Mouse (Mus musculus) brain, embryonic 14.5 days (tissue): ENCODE results near the gene Gm21969. TPM values are rescaled to one million over a fixed set of nuclear protein-coding genes. Genes with fewer than 3 reads are reported as not detected.

Source experiments
- DNase-seq: peaks from one replicate; pipeline ENCODE4 v3.0.0-alpha.2; 2011; ENCODE audit warnings: low read depth
- CTCF ChIP-seq: fragments of 200-500 bp; IDR thresholded peaks from 2 replicates; pipeline ENCODE4 v1.5.1; 2012; ENCODE audit warnings: inconsistent platforms, mild to moderate bottlenecking, moderate library complexity, borderline replicate concordance; ENCODE audit not compliant: insufficient read depth, insufficient read length; ENCODE audit errors: extremely low read depth
- POLR2A ChIP-seq: fragments of 200-500 bp; IDR thresholded peaks from 2 replicates; pipeline ENCODE4 v1.6.1; 2012; ENCODE audit warnings: mild to moderate bottlenecking, inconsistent platforms, borderline replicate concordance; ENCODE audit not compliant: poor library complexity, insufficient read depth, insufficient read length, severe bottlenecking; ENCODE audit errors: extremely low read depth
- polyA plus RNA-seq: library from polyadenylated mRNA; depleted of rRNA; stranded (reverse); fragments of >200 nt; gene quantifications from 2 replicates; pipeline ENCODE4 v1.2.3, GENCODE M21; 2012

Gm21969 gene
- polyA plus RNA-seq, 1 experiment, result not detected

DNA sequence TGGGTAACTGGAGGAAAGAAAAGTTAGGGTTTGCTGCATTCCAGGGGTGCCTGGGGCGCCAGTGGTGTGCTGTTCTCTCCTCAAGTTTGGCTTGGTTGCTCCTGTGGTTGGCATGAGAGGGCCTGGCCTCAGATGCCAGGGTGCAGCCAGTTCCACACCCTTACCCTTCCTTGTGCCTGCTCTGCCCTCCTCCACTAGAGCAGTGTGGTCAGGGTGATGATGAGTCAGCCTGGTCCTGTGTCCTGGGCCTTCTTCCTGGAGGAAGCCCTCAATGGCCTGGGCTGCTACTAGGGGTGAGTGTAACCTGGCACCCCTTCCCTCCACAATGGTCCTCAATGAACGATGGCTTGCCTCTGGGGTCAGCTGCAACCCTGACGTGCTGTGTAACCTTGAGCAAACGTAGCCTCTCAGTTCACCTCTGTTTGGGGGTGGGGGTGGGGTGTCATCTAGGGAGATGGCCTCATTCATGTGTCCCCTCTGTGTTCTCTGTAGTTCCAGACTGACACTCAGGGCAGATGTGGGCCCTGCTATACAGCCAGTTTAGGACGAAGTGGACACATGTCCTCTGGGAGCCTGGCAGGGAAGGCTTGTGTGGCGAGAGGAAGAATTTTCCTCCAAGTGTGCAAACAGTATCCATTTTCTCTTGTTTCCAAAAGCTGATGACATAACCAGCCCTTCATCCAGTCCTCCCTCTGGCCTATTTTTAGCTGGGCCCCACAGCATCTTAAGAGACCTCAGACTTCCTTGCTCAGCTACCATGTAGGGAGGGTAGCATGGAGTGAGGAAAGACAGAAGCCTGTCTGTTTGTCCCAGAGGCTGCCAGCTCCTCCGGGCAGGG is 1.2 kb upstream of the Gm21969 start:
- TF ChIP-seq POLR2A (no peak), CTCF (no peak)
- DNase-seq, result no peak

DNA sequence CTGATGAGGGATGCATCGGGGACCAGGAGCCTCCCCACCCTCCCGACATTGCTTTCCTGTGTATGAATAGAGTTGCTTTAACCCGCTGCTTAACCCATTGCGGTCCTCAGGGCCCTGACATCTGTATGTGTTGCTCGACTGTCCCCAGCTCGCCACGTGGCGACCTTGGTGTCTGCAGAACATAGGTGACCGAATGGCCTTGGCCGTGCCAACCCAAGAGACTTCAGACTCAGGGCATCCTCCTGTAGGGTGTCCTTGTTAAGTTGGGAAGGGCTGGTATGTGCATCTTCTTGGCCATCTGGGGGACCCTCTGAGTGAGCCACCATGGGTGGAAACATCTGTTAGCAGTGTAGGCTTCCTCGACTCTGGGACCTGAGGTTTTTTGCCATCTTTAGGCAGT is 2.2 kb downstream of the Gm21969 start:
- DNase-seq, result no peak
- TF ChIP-seq POLR2A, result no peak
- TF ChIP-seq CTCF, result no peak

DNA sequence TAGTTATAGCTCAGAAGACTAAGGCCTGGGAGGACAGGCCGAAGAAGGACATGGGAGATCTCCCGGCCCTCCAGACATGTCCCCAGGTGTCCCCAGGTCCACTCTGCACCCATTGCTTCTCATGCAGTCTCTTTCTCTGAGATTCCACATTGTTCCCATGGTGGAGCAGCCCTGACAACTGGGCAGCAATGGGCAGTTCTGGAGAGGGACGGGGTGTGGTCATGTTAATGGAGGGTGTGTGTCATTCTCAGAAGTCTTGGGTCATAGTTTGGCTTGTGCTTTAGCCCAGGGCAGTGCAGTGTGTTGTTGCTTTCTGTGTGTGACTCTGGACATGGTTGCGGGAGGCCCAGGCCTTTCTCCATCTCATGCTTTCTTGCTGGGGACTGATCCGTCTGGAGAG is 3.7 kb downstream of the Gm21969 start:
- no peak for DNase-seq
- no peak for TF ChIP-seq CTCF
- no peak for TF ChIP-seq POLR2A

DNA sequence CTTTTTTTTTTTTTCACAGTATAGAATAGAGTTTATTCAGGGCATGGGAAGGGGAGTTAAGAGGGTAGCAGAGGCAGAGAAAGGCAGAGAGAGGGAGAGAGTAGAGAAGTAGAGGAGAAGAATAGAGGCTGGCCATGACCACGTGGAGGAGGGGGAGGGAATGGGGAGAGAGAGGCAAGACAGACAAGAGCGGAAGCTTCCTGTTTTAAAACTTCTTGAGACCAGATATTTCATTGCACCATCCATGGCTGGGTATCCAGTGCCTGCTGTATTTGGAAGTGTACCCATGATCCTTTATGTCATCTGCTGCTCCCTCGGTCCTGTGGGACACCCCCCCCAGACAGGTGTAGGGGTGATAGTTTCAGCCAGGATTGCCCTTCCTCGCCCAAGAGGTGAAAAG is 6.0 kb downstream of the Gm21969 start:
- DNase-seq, result no peak
- TF ChIP-seq POLR2A (no peak), CTCF (no peak)

DNA sequence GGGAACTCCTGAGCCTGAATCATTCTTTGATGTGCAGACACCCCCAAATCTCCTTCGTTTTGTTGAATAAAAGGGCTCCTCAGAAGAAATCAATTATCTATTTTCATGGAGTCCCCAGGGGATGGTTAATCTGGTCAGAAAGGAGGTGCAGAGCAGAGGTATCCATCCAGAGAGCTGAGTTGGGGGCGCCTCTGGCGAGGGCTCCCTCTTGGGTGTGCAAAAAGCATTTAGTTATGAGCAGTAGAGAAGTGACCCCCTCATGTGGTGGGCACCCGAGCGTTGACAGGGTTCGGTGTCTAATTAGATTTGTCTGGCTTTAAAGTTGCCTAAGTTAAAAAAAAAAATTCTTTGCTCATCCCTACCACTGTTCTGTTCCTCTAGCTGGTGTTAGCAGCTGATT is 8.0 kb downstream of the Gm21969 start:
- TF ChIP-seq POLR2A, result no peak
- TF ChIP-seq CTCF, result no peak
- no peak for DNase-seq

DNA sequence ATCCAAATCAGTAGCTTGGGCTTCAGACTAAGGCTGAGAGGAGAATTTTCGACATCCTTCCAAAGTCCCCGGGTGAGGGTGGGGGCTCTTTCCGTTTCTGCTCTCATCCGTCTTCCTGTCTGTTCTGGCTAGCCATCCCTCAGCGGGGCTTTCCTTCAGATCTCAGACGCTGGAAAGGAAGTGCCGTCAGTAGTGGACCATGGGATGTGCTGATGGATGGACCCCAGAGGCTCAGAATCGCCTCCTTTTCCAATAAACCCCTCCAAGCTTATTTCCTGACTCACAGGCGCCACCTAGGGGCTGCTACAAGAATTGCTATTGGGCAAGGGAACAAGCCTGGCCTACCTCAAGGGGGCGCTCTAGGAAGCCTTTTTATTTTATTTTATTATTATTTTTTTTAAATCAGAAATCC is 8.6 kb downstream of the Gm21969 start:
- DNase-seq, result peak; percentile 90
- peak; percentile 97 for TF ChIP-seq CTCF
- no peak for TF ChIP-seq POLR2A

DNA sequence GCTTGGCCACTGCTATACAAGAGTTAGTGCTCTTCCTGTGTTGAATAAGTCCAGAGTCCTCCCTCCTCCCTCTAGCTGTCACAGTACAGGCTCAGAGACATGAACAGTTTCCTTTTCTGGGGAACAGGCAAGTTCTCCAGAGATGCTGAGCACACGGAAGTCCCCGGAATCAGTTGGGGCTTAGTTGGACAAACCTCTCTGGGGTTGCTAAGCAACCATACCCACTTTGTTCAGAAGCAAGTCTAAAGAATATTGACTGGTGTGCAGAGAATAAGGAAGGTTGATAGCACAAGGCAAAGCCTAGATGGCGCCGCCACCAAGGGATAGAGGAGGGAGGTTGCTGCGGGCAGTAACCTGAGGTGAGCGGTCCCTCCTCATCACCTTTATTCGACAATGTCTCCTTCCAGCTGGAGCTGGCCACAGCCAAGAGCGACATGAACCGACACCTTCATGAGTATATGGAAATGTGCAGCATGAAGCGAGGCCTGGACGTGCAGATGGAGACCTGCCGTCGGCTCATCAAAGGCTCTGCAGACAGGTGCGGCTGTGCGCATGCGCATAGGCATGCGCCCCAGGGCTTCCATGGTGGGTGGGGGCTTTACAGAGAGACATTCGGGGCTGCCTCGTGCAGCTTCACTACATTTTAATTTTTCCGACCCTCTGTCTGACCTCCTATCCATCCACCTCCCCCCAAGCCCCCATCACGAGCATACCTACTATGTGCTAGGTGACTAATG is 11.7 kb downstream of the Gm21969 start:
- TF ChIP-seq CTCF (no peak), POLR2A (no peak)
- DNase-seq, result no peak

DNA sequence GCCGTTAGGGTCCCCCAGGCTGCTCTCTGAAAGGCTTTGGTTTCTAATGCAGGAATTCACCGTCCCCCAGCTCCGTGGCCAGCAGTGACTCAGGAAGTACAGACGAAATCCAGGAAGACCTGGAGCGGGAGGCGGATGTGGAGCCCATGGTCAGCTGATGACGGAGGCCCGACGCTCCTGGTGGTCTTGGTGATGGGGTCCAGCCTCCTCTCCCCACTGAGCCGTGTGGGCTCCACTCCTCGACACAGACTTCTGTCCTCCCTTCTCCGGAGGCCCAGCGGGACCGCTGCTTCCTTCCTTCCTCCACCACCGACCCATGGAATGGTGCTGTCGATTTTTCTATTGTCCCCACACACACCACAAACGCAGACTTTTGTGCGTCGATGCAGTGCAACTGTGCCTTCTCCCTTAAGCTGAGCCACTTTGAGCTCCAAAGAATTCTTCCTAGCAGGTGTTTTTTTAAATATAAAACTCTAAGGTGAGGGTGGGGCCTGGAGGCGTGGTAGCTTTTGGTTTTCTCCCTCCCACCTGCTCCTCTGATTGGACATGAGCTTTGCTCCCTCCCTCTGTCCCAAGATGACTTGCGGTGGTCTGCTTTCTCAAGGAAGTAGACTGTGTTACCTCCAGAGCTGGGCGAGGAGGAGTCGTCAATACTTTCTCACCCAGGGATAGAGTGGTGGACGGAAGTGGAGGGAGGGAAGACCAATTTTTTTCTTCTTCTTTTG is 13.5 kb downstream of the Gm21969 start:
- DNase-seq, result peak; percentile 91
- TF ChIP-seq POLR2A, result no peak
- no peak for TF ChIP-seq CTCF

DNA sequence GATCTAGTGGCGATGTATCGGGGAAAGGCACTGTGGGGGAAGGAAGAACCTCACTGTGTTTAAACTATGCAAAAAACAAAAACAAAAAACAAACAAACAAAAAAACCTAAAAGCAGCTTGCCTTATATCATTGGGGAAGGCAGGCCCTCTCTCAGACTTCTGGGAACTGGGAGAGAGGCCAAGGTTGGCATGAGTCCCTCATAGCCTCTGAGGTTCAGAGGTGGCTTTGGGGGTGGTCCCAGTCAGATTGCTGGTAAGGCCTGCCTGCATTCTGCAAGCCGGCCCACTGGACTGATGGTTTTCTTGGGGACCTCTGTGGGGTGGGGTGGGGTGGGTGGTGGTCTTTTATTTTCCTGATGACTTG is 14.0 kb downstream of the Gm21969 start:
- DNase-seq, result peak; percentile 47

DNA sequence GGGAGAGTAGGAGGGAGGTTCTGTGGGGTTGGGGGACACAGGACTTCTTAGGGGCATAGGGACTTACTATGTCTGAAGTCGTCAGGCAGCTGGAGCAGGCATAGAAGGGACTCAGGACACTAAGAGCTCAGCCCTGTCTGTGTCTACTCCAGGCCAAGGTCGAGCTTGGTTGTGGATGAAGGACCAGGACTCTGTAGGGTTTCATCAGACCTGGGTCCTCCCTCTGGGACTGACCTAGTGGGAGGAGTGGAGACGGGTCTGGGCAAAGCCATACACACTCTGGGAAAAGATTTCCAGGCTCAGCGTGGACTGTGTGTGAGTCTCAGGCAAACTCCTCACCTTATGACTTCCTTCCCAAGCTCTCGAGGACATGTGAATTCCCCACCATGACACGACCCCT is 16.8 kb downstream of the Gm21969 start:
- TF ChIP-seq CTCF, result no peak
- no peak for TF ChIP-seq POLR2A

More for the DNA sequence above, 14.0 kb downstream of the Gm21969 start:
- TF ChIP-seq CTCF (no peak), POLR2A (no peak)

More for the DNA sequence above, 16.8 kb downstream of the Gm21969 start:
- DNase-seq, result no peak
